Mouse (Mus musculus) A20 (cell line): ENCODE data around the gene Gm17693.
"Not testable (repeated sequence)": the region's sequence is repeated elsewhere in the genome, so short reads cannot be mapped to it uniquely, and the experiment has no call there.

Source experiments
- DNase-seq: peaks from one replicate; pipeline ENCODE4 v3.0.0-alpha.2; 2011; ENCODE audit warnings: low read depth, low spot score

Gm17693 gene

GRCm38 (mm10) chrX:125705144-125705543, at the start of gene Gm17693:
TSS of gene Gm17693 (plus strand) at chrX:125705444.
- not testable (repeated sequence) for DNase-seq
